Mouse (Mus musculus): ENCODE results near the gene Itga6.

GRCm38 (mm10) chr2:71872801-71873443 is 127.5 kb downstream of the Itga6 start, which contains the start of gene Pdk1:
- no peak for TF ChIP-seq GATA1 (IDR thresholded peaks at IDR 0.05; ENCODE audit: borderline replicate concordance, low read length)
- no peak for TF ChIP-seq FLI1 (IDR thresholded peaks at IDR 0.05; ENCODE audit: low read length)
